Mouse (Mus musculus) C2C12 (cell line): ENCODE measurements around the gene Bcam.

Experiments
- CEBPB ChIP-seq: IDR thresholded peaks from one replicate; pipeline ENCODE4 v1.6.1; 2011; ENCODE audit warnings: low read depth, mild to moderate bottlenecking, control low read depth, moderate library complexity
- CTCF ChIP-seq: IDR thresholded peaks from one replicate; pipeline ENCODE4 v1.5.1; 2011; ENCODE audit not compliant: control insufficient read depth, insufficient read depth, insufficient read length
- MYOD1 ChIP-seq: IDR thresholded peaks from one replicate; pipeline ENCODE4 v1.6.1; 2011; ENCODE audit warnings: low read depth; ENCODE audit not compliant: control insufficient read depth, insufficient read length
- MYOG ChIP-seq: IDR thresholded peaks from one replicate; pipeline ENCODE4 v1.6.1; 2011; ENCODE audit not compliant: control insufficient read depth, insufficient read length; ENCODE audit errors: extremely low read depth

- TF ChIP-seq CEBPB (no peak), CTCF (no peak), MYOD1 (no peak), MYOG (no peak)
Observed at GRCm38 (mm10) chr7:19809369-19809768, 38.6 kb upstream of the Bcam start.
